Mouse (Mus musculus) erythroblast, embryonic 14.5 days (primary cell): ENCODE data around the gene Pithd1.
A peak's percentile ranks its signal among the peaks of the same experiment; 100 is the strongest.

Source experiments
- GATA1 ChIP-seq: IDR thresholded peaks from 2 replicates; pipeline ENCODE4 v1.6.1; 2012; ENCODE audit warnings: low read length, inconsistent platforms, mixed read lengths
- TAL1 ChIP-seq: IDR thresholded peaks from 3 replicates; pipeline ENCODE4 v1.6.1; 2012; ENCODE audit warnings: low read length, inconsistent platforms, mixed read lengths

DNA sequence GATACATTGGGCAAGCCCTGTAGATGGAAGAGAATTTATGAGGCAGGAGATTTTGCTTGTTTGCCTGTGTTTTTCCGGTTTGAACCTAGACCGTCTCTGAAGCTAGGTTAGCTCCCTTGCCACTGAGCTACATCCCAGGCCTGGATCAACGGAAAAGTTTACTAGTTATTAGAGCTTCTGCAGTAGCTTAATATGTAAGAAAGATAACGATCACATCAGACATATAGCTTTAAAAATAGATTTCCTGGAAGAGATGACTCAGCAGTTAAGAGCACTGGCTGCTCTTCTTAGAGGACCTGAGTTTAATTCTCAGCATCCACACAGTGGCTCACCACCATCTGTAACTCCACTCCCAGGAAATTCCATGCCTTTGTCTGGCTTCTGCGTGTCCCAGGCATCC is 41.6 kb upstream of the Pithd1 start:
- peak; percentile 32; the same call in 1 of the 2 replicates for TF ChIP-seq GATA1
- no peak for TF ChIP-seq TAL1
